Mouse (Mus musculus) forebrain, embryonic 15.5 days (tissue): ENCODE data around the gene Rnf26. TPM values are rescaled to one million over a fixed set of nuclear protein-coding genes. Genes with fewer than 3 reads are reported as not detected.

Source experiments
- ATAC-seq: fragments of 200-750 bp; cut with Nextera tagmentation; replicated peaks from 2 replicates; pipeline ENCODE4 v1.8.0; 2017; ENCODE audit warnings: mild to moderate bottlenecking, moderate TSS enrichment, moderate library complexity
- H3K27ac ChIP-seq: fragments of 300-500 bp; sonication (generic); replicated peaks from 2 replicates; pipeline ENCODE4 v1.5.1; 2015; ENCODE audit warnings: mild to moderate bottlenecking, inconsistent platforms
- H3K27me3 ChIP-seq: fragments of 300-500 bp; sonication (generic); 2 replicates; pipeline ENCODE4 v1.6.1; 2015; ENCODE audit warnings: inconsistent platforms
- H3K36me3 ChIP-seq: fragments of 300-500 bp; sonication (generic); 2 replicates; pipeline ENCODE4 v1.6.1; 2015; ENCODE audit warnings: mild to moderate bottlenecking, inconsistent platforms
- H3K4me1 ChIP-seq: fragments of 300-500 bp; sonication (generic); 2 replicates; pipeline ENCODE4 v1.6.1; 2015; ENCODE audit warnings: inconsistent platforms
- H3K4me2 ChIP-seq: fragments of 300-500 bp; sonication (generic); replicated peaks from 2 replicates; pipeline ENCODE4 v1.6.1; 2015; ENCODE audit warnings: mild to moderate bottlenecking, inconsistent platforms
- H3K4me3 ChIP-seq: fragments of 300-500 bp; sonication (generic); 2 replicates; pipeline ENCODE4 v1.5.1; 2015; ENCODE audit warnings: mild to moderate bottlenecking, inconsistent platforms
- H3K9ac ChIP-seq: fragments of 300-500 bp; sonication (generic); replicated peaks from 2 replicates; pipeline ENCODE4 v1.6.1; 2015; ENCODE audit warnings: mild to moderate bottlenecking, inconsistent platforms
- H3K9me3 ChIP-seq: fragments of 300-500 bp; sonication (generic); 2 replicates; pipeline ENCODE4 v1.6.1; 2016; ENCODE audit warnings: inconsistent platforms
- WGBS: fragments of 180-500 bp; shearing (Covaris S2); methylation state at CpG from one replicate; pipeline ENCODE4 v1.1.7; 2015; ENCODE audit warnings: mixed read lengths; 5-methylcytosine and 5-hydroxymethylcytosine counted together
- polyA plus RNA-seq: library from polyadenylated mRNA; unstranded; fragments of >200 nt; fragmentation: Nextera tagmentation; extraction: Ambion mirVana; gene quantifications from 2 replicates; pipeline ENCODE4 v1.2.1, GENCODE M21; 2015

Rnf26 gene
- polyA plus RNA-seq, 1 experiment from 2014 or later, result 40.1 TPM

DNA sequence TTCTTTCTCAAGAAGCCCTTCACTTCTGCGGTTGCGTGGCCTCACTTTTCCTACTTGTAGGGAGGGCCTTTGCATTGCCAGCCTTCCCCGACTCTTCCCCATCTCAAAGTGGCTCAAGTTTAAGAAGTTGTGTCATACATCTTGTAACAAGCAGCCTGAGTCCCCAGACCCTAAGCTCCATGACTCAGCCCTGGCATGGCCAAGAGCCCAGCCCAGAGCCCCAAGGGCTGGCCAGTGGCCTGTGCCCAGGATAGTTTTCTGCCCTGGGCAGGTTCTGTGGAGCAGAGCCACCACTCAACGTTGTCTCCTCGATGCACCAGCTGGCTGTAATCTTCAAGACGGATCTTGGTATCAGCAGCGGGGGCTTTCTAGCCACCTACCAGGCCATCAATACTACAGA, 8.4 kb downstream of the Rnf26 start:
- Histone ChIP-seq H3K4me3 (no peak overlapping the region), H3K27me3 (no peaks in the 10 kb centered on the region), H3K9me3 (no peaks in the 10 kb centered on the region), H3K27ac (no peak overlapping the region), H3K36me3 (no peaks in the 10 kb centered on the region), H3K9ac (no peak overlapping the region), H3K4me2 (no peak overlapping the region), H3K4me1 (peaks cover 35% of the 10 kb centered on the region)
- 92% methylated on average over 7 of the region's 7 CpGs for WGBS
- ATAC-seq, result no peak

DNA sequence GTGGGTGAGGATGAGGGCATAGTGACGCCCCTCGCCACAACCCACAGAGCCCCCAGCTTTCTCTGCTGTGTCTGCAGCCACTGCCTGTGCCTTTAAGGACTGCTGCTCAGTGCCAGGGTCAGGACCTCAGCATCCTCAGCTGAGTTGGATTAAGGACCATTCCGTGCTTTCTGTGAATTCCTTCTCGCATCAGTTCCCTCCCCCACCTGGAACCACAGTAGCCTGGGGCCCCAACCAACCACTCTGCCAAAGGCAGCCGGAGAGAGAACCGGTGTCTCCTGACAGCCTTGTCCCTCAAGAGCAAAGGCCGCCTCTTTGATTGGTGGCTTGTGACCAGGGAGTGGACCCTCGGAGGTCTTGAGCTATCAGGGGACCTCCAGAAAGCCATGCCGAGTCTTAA, 11.8 kb downstream of the Rnf26 start, which contains the start of gene Mfrp:
TSS of gene Mfrp (plus strand) at position 240 of the 400 bp plus-strand sequence.
- H3K27ac ChIP-seq, result no peak within 1 kb of the TSS
- H3K27me3 ChIP-seq, result no peaks in the 10 kb centered on the region
- H3K9ac ChIP-seq, result no peak within 1 kb of the TSS
- peaks cover 6% of the 10 kb centered on the region for H3K4me1 ChIP-seq
- no peak within 1 kb of the TSS for H3K4me3 ChIP-seq
- no peaks in the 10 kb centered on the region for H3K9me3 ChIP-seq
- H3K36me3 ChIP-seq, result no peaks in the 10 kb centered on the region
- WGBS, result 61% methylated on average over 9 of the region's 9 CpGs
- H3K4me2 ChIP-seq, result no peak within 1 kb of the TSS
- no peak for ATAC-seq

DNA sequence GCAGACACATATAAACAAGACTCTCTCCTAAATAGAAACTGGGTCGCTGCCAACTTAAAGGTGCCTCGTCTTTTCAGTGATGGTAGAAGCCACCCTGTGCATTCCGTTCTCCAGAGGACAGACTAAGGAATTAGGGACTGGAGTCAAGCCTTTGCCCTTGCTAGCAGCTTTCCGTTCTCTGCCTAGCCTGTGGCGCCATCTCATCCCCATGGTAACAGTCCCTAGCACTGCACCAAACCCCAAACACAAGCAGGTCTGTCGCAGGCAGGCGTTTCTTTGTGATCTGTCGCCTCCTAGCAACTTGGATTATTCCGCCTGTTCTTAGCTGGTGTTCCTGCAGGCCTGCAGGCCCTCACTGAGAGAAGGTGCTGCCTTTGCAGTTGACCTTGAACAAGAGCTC, 16.8 kb downstream of the Rnf26 start:
- 12% methylated on average over 9 of the region's 9 CpGs for WGBS
- peak; percentile 69; the same call in 1 of the 2 replicates for ATAC-seq
- Histone ChIP-seq H3K9me3 (no peaks in the 10 kb centered on the region), H3K27me3 (no peaks in the 10 kb centered on the region), H3K9ac (no peak overlapping the region), H3K27ac (peak overlapping the region; percentile 53), H3K4me3 (no peak overlapping the region), H3K36me3 (no peaks in the 10 kb centered on the region), H3K4me2 (no peak overlapping the region), H3K4me1 (peaks cover 17% of the 10 kb centered on the region)

DNA sequence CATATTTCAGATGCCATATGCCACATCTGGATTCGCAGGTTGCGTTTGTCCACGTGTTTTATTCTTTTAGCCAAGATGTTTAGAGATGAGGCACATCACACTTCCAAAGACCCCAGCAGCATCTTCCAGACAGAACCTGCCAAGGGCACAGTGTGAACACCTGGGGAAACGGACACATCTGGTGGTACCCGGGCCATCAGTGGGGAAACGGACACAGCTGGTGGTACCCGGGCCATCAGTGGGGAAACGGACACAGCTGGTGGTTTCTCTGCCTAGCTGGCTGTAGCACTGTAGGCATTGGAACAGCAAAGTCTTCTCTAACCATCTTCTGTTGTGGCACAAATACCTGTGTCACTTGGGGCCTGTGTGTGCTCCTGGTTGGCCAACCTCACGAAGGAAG, 17.5 kb downstream of the Rnf26 start:
- no peaks in the 10 kb centered on the region for H3K27me3 ChIP-seq
- 91% methylated on average over 9 of the region's 9 CpGs for WGBS
- no peak for ATAC-seq
- H3K4me2 ChIP-seq, result no peak overlapping the region
- H3K27ac ChIP-seq, result no peak overlapping the region
- no peaks in the 10 kb centered on the region for H3K9me3 ChIP-seq
- no peaks in the 10 kb centered on the region for H3K36me3 ChIP-seq
- no peak overlapping the region for H3K4me3 ChIP-seq
- peaks cover 17% of the 10 kb centered on the region for H3K4me1 ChIP-seq
- no peak overlapping the region for H3K9ac ChIP-seq

DNA sequence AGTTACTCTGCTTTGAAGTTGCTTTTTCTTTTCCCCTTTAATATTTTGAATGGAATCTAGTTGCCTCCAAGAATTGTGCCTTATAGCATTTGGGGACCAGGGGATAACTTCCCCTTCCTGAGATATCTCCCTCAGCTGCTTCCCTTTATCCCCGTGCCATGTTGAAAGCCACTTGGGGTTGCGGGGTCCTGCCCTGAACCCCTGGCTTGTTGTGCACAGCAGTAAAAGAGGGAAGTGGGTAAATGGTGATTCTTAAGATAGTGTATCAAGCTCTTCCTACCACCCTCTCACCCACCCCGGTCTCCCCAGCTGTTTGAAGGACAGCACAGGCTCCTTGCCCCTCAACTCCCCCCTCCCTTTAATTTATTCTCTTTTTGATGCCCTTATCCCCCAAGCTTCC, 18.6 kb downstream of the Rnf26 start:
- Histone ChIP-seq H3K4me3 (no peak overlapping the region), H3K36me3 (no peaks in the 10 kb centered on the region), H3K9ac (no peak overlapping the region), H3K27ac (no peak overlapping the region), H3K4me2 (no peak overlapping the region), H3K27me3 (no peaks in the 10 kb centered on the region), H3K4me1 (peaks cover 17% of the 10 kb centered on the region), H3K9me3 (no peaks in the 10 kb centered on the region)
- ATAC-seq, result no peak
- 86% methylated on average over 3 of the region's 3 CpGs for WGBS

DNA sequence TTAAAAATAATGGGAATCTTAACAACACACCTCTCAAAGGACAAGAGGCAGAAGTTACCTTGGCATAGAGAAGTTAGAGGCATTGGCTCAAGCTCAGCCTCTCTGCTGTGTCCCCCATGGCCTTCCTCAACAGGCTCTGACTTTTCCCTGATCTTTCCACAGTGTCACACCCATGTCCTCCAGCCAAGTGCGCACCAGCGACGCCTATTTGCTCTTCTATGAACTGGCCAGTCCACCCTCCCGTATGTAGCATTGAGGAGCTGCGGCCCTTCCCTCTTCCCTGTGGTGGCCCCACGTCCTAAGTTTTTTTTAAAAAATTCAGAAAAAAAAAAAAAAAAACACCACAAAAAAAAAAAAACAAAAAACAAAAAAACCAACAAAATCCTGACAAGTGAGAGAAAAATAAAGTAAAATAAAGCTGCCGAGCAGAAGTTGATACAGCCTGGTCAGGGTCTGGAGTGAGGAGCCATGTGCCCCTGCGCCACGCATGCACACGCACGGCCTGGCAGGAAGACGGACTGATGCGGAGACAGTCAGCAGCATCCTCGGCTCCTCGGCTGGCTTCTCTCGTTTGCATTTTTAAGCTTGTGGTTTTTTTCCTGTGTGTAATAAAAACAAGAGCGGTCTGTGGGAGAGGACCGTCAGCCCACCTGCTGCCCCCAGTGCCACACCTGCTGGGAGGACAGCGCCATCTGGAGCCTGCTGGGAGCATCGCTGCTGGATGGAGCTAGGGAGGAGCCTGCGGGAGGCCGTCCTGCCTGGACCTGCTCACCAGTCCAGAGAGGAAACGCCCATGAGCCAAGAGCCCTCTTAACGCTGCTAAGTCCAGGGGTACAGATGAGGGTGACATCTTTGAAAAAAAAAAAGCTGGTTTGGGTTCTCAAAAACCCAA, 19.5 kb downstream of the Rnf26 start:
- ATAC-seq, result peak; percentile 55; the same call in 1 of the 2 replicates
- 0 out of 2 replicates have a peak overlapping the region, but pooled peaks have one; percentile 14 for H3K9ac ChIP-seq
- H3K27me3 ChIP-seq, result no peaks in the 10 kb centered on the region
- no peak overlapping the region for H3K27ac ChIP-seq
- no peaks in the 10 kb centered on the region for H3K9me3 ChIP-seq
- no peaks in the 10 kb centered on the region for H3K36me3 ChIP-seq
- H3K4me1 ChIP-seq, result peaks cover 17% of the 10 kb centered on the region
- H3K4me2 ChIP-seq, result peak overlapping the region; percentile 41
- 32% methylated on average over 24 of the region's 24 CpGs for WGBS
- H3K4me3 ChIP-seq, result peak overlapping the region; percentile 16; the same call in 1 of the 2 replicates

DNA sequence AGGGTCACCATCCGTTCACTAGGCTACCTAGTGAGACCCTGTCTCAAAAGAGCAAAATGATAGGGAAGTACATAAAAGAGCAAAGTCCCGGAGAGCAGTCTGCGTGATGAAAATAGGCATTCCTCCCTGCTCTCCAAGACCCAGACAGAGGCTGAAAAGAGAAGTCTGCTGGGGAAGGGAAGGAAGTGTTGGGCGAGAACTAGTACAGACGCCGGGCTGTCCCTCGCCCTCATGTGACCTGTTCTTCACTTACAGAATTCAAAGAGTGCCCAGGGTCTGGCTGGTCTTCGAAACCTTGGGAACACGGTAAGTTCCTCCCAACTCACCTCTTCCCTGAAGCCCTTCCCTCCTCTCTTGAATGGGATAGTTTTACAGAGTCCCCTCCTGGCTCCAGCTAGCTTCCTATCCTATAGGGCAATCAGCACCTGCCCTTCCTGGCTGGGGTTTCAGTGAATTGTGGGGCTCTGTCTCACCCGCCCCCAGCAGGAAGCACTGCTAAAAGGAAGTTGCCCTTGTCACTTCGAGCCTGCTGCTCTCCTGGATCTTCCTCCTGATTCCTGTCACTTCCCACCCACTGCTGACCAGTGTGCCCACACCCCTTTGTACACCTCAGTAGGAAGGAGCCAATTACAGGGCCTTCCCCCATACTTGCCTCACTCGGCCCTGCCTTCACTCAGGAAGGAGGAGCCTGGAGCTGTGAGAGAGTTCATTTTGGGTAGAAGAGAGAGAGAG, 24.3 kb downstream of the Rnf26 start:
- Histone ChIP-seq H3K36me3 (no peaks in the 10 kb centered on the region), H3K4me2 (no peak overlapping the region), H3K9ac (no peak overlapping the region), H3K27ac (no peak overlapping the region), H3K27me3 (peaks cover 9% of the 10 kb centered on the region; the same call in 1 of the 2 replicates), H3K4me1 (peaks cover 23% of the 10 kb centered on the region), H3K9me3 (no peaks in the 10 kb centered on the region), H3K4me3 (no peak overlapping the region)
- WGBS, result 69% methylated on average over 12 of the region's 12 CpGs
- no peak for ATAC-seq

DNA sequence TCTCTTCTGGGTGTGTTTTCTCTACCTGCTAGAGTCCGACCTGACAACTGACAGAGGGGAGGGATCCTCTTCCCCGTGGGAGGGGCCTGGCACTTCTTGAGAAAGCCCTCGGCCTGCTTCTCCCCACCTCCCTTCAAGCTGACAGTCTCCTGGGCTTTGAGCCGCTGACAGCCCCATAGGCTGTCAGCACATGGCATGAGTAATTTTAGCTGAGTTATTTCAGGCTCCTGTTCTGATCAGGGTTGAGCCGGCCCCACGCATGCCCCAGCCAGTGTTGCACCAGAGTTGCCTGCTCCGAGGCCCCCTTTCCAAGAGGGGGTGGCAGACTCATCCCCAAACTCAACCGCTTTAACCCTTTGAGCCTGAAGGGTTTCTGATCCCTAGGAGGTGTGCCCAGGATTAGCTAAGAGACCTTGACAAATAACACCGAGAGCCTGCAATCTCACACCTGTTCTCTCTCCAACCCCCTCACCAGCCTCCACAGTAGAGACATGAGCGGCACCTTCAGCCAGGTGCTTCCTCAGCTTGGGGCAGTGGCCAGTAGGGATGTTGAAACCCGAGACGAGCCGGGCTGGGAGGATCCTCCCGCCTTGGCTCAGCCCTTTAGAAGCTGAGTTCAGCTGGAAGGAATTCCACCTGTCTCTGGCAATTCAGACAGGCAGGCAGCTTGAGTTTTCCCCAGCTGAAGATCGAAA, 25.4 kb downstream of the Rnf26 start:
- no peak for ATAC-seq
- 12% methylated on average over 15 of the region's 15 CpGs for WGBS
- Histone ChIP-seq H3K4me2 (no peak overlapping the region), H3K27me3 (peaks cover 11% of the 10 kb centered on the region; the same call in 1 of the 2 replicates), H3K9ac (no peak overlapping the region), H3K9me3 (no peaks in the 10 kb centered on the region), H3K4me3 (no peak overlapping the region), H3K36me3 (no peaks in the 10 kb centered on the region), H3K27ac (no peak overlapping the region), H3K4me1 (peaks cover 29% of the 10 kb centered on the region)

DNA sequence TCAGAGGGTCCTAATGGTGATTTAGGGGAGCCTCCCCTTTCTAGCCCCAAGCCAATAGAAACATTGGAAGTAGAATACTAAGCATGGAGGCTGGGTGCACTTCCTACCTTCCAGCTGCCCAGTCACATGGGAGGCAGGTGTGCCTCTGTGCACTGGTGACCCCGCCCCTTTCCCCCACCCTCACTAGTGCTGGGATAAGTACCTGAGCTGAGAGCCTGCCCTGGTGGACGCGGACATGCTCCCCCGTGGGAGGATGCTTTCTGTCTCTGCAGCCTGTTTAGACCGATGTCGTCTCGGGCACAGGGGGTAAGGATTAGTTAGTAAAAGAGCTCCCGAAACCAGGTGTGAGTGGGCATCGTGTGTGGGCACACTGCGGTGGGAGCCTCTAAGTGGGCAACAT, 26.4 kb downstream of the Rnf26 start:
- Histone ChIP-seq H3K4me1 (peaks cover 29% of the 10 kb centered on the region), H3K4me2 (no peak overlapping the region), H3K9me3 (no peaks in the 10 kb centered on the region), H3K27ac (no peak overlapping the region), H3K4me3 (no peak overlapping the region), H3K36me3 (no peaks in the 10 kb centered on the region), H3K9ac (no peak overlapping the region), H3K27me3 (peaks cover 15% of the 10 kb centered on the region; the same call in 1 of the 2 replicates)
- 41% methylated on average over 10 of the region's 10 CpGs for WGBS
- no peak for ATAC-seq

DNA sequence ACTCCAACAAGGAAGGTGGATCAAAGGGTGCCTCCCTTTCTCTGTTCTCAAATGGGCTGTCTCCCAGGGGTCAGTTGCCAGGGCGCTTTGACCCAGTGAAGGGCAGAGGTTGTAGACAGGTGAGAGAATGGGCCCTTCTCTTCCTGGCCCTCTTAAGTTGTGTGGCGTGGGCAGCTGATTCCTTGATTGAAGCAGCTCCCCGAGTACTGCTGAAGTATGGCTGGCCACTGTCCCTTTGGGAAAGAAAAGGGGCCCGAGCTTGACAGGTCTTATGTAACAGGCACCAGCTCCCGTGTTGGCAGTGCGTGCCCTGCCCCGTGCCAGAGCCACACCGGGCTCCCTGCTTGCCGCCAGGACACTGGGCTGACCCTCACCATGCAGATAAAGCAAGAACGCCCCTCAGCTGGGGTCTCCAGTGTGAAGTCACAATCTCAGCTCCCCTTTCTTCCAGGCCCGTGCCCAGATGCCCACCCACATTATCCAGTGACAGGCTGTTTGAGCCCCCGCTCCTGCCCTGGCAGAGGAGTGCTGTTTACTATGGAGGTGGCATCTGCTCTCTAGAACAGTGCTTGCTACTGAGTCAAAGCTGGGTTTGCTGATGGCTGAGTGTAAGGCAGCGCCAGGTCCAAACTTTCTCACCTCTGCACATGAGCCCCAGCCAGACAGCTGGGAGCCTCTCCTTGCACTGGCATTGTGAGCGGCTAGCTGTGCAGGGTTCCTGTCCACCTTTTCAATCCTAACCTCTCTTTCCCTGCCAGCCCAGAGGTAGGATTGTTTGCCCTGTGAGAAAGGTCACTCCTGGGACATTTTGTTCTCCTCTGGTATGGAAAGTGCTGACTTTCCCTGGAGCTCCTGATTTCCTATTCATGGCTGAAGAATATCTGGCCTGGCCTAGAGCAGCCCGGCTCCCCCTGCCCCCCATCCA, 27.3 kb downstream of the Rnf26 start:
- no peak overlapping the region for H3K9ac ChIP-seq
- H3K36me3 ChIP-seq, result no peaks in the 10 kb centered on the region
- no peak for ATAC-seq
- no peaks in the 10 kb centered on the region for H3K9me3 ChIP-seq
- H3K4me1 ChIP-seq, result peaks cover 33% of the 10 kb centered on the region
- whole genome bisulfite sequencing, result 61% methylated on average over 15 of the region's 15 CpGs
- peak overlapping the region; percentile 98; the same call in 1 of the 2 replicates for H3K4me2 ChIP-seq
- H3K27ac ChIP-seq, result no peak overlapping the region
- peak overlapping the region; percentile 50; the same call in 1 of the 2 replicates for H3K4me3 ChIP-seq
- peaks cover 15% of the 10 kb centered on the region; the same call in 1 of the 2 replicates for H3K27me3 ChIP-seq

DNA sequence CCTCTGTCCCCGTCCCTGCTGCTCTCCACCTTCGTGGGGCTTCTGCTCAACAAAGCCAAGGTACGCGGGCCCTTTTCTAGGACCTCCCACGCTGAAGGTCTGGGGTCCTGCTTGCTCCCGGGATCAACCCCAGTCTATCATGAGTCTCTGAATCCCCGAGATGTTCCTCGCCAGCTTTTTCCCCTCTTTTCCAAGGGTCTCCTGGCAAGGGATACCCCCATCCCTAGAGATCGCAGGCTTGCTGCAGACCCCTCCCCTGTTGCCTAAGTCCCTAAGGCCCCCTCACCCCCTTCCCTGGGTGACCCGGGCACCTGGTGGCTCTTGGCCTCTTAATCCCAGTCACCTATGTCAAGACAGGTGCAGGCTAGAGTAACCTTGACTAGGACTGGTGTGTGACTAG, 28.0 kb downstream of the Rnf26 start:
- Histone ChIP-seq H3K27me3 (peaks cover 15% of the 10 kb centered on the region; the same call in 1 of the 2 replicates), H3K4me1 (peaks cover 37% of the 10 kb centered on the region), H3K4me3 (peak overlapping the region; percentile 50), H3K9ac (peak overlapping the region; percentile 52), H3K27ac (no peak overlapping the region), H3K36me3 (no peaks in the 10 kb centered on the region), H3K4me2 (peak overlapping the region; percentile 98), H3K9me3 (no peaks in the 10 kb centered on the region)
- WGBS, result 6% methylated on average over 10 of the region's 10 CpGs
- ATAC-seq, result no peak
